Mouse (Mus musculus): ENCODE measurements at regions not wholly inside any gene's neighbourhood (a gene's known extent, or its start where the extent isn't known, plus 50 kb on each side); places are given as distances from the start of the nearest gene placed in this dataset.

DNA sequence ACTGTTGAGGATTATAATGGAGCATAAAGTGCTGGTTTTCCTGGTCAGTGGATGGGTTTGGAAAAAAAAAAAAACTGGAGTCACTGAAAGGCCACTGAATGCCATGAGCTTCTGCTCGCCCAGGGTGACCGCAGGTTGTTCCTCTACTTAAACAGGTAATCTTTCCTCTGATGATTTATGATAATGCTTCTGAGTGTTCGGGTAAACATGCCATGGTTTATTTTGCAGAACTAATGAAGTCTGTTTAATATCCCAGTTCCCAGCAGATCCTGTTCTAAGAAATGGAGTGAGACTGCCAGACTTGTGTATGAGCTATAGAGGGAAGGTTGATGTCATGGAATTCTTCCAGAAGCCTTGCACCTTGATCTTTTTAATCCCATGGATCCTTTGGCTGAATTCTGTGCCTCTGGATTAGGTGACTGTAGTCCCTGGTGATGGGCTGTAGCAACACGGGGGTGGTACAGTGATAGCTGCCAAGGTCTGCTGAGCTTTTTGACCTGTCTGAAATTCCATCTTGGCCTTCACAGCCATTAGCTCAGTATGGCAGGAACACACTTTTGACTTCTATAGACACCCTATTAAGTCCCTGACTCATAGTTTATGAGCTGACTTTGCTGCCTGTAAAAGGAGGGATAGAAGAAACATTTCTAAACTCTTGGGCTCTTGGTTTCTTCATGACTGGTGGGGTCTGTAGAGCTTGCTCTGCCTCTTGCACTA lies 1886.8 kb upstream of the Lrrc6 start:
- no peak for DNase-seq (ENCODE audit: extremely low read depth, insufficient read length, low spot score)

DNA sequence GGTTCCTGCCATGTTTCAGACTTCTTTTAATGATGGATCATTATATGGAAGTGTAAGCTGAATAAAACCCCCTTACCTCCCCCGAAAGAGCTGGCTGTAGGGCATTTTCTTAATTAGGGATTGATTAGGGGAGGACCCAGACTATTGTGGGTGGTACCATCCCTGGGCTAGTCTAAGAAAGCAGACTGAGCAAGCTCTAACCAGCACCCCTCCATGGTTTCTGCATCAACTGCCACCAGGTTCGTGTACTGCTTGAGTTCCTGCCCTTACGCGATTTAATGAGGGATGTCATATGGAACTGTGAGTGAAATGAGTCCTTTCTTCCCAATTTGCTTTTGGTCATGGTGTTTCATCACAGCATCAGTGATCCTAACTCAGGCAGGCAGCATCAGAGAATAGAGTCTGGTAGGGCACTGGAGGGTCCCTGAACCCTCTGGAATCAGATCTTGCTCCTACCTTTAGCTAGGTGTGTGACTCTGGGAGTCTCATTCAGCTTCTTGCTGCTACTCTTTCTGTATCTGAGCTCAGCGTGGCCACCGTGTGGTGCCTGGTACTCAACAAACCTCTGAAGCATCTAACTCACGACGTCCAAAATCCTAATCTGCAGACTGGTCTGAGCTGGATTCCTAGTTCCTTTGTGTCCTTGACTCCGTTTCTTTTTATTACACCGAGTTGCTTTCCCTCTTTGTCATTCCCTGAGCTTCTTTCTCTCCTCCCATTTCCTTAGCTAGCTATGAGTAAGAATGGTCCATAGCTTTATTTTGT lies 1884.0 kb upstream of the Lrrc6 start:
- DNase-seq (ENCODE audit: extremely low read depth, insufficient read length, low spot score), result no peak

DNA sequence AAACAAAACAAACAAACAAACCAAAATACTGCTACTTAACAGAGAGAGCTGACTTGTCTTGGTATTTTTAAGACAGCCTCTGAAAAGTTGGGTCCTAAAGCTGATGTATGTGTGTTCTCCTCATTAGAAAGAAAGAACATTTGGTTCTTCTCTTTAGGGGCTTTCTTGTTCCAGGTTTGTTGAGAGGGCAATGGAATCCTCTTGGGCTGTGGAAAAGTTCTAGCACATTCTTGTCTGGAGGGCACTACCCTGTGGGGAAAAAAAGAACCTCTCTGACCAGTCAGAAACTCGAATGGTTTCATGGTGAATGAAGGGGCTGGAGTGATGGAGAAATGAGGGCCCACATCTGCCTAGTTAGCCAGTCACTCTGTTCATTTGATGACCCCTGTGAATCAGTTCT lies 1874.5 kb upstream of the Lrrc6 start:
- no peak for DNase-seq (ENCODE audit: extremely low read depth, insufficient read length, low spot score)

DNA sequence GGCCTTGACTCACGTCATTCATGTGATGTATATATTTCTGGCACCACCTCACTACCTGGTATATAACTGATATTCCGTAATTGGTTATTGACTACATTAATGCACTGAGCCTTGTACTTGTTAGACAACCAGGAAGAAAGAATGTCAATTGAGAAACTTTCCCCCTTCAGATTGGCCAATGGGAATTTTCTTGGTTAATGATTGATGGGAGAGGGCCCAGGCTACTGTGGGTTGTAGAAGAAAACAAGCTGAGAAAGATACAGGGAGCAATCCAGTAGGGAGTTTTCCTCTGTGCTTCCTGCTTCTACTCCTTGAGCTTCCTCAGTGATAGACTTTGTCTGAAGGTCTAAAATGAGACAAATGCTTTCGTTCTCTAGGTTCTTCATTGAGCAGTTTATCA lies 1866.1 kb upstream of the Lrrc6 start:
- no peak for DNase-seq (ENCODE audit: extremely low read depth, insufficient read length, low spot score)

DNA sequence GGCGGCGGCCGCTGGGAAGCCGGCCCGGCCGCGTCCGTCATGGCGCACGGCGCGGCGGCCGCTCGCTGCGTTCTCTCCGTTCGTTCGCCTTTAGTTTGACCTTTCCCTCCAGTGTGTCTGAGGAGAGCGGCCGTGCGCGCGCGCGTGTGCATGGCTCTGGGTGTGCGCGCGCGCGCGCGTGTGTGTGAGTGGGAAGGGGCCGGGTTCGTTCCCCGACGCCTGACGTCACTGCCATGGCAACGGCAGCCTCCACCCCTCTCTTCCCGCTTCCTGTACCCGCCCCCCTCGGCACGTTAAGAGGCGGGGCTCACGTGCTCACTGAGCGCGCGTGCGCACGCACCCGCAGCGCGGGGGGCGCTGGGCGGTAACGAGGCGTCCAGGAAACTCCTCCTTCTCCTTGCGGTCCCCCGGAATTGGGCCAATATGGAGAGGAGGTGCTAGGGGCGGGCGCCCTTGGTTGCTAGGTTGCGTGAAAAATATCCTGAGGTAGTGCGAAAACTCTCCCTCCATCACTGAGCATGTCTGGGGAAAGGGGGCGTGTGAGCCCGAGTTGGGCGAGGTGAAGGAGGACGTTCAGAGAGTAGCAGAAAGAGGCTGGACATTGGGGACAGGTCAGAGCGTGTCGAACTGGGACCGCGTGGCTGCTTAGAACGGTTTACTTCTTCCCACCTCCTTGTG lies 1862.5 kb upstream of the Lrrc6 start:
- peak; percentile 99 for DNase-seq (ENCODE audit: extremely low read depth, insufficient read length, low spot score)

DNA sequence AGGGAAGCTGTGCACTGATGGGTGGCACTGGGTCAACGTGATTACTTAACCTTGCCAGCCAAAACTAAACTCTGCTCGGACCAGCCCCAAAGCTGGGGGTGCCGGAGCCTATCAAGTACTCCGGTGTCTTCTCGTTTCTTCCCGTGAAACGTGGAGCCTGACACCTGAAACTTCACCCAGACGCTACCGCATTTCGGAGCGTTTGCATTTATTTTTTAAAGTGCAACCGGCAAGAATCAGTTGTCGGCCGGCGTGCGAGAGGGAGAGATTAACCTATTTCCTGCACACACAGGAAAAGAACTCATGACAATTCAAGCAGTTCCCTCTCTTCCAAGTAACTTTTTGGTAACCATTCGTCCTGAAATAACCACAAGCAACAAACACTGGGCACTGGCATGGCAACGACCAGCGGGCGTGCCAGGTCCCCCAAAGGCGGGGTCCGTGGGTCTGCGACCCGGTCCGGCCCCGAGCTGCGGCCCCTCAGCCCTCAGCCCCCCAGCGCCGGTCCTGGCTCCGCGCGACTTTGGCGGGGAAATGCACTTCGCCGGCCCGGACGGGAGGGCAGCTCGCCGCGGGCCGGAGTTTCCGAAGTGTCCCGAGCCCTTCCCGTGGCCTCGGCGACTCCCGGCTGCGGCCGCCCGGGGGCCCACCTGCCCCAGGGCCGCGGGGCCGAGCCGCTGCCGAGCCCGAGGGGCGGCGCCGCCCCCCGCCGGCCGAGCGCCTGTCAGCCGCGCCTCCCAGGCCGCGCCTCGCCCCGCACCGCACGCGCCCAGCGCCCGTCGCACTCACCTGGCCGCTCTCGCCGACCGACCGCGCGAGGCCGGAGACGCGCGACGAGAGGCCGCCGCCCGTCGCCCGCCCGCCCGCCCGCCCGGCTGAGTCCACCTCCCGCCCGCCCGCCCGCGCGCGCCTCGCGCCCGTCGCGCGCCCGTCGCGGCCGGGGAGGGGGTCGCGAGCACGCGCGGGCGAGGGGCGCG lies 1861.7 kb upstream of the Lrrc6 start:
- peak; percentile 66 for DNase-seq (ENCODE audit: extremely low read depth, insufficient read length, low spot score)

DNA sequence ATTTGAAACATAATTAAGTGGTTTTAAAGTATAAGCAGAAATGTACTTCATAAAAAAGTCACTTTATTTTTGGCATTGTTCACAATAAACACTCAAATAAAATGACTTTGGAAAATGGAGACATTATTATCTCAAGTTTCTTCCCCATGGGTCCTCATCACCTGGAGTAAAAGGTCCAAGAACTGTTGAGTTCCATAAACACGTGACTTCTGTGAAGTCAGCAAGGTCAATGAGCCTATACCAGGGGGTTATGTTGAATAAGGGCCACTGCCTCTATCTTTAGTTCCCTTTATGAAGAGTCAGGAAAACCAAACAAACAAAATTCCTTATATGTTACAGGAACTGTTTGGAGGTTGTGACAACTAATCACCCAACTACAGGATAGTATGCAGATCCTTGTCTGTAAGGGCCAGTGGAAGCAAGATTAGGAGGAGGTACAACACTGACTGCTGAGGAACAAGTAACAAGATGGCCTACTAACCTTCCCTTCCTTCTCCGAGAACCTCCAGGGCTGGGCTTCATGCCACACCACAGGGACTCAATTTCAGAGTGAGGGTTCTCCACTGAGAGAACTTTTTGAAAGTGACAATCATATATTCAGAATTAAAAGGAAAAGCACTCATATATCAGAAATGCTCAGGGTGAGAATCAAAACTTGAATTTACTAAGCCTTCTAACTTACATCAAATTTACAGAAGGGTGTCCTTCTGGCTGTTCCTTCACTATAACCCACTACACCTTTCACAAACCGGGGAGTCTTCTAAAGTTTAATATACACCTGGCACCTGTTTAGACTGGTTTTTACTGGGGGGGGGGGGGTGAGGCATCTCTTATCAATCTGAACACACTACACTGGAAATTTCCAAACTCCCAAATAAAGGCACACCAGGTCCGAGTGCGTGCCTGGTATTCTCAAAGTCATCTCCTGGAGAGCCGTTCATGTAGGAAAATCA lies 1860.5 kb upstream of the Lrrc6 start:
- peak; percentile 6 for DNase-seq (ENCODE audit: extremely low read depth, insufficient read length, low spot score)

DNA sequence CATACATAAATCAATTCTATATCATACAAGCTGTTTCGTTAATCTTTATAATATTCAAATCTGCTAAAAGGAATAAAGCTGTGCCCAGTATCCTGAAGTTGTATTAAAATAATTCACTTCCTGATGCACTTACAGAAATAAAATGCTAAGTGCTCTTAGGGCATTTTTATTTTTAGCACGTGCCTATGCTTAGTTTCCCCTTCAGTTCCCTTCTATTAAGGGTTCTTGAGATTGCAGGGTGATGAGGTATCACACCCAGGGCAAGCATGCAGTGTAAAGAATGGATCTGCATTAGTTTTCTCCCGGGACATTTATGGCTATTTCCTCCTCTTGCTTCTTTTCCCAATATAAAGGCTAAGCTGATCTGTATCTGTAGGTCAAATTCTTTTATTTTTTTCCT lies 1858.8 kb upstream of the Lrrc6 start:
- DNase-seq (ENCODE audit: extremely low read depth, insufficient read length, low spot score), result no peak

DNA sequence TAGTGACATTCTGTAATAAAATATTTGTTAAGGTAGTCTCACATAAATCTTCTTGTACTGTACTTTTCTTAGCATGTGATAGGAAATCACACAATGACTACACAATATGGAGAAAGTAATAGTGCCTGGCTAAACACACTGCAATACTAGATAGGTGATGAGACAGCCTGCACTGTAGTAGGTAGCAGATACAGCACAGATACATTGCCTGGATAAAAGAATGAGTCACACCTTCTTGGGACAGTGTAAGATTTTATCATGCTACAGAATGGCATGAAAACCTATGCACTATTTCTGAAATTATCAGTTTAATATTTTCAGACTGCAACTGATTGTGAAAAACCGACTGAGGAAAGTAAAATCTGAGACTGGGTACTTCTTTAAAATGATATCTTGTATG lies 1855.2 kb upstream of the Lrrc6 start:
- DNase-seq (ENCODE audit: extremely low read depth, insufficient read length, low spot score), result no peak

DNA sequence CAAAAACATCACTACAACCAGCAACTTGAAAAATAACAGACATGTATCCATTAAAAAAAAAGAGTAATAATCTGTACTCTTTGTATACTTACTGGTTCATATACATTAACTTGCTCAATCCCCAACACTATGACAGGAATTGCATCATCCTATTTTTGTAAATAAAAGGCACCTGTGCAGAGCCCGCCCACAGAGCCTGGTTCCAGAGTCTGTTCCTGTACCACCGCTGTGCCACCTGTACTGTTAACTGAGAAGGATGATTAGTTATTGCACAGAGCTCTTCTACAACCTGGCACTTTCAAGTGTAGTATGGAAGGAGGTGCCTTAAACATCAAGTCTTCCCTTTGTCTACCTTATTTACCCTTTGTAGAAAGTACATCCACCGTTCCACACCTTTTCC lies 1843.9 kb upstream of the Lrrc6 start:
- DNase-seq (ENCODE audit: extremely low read depth, insufficient read length, low spot score), result no peak

DNA sequence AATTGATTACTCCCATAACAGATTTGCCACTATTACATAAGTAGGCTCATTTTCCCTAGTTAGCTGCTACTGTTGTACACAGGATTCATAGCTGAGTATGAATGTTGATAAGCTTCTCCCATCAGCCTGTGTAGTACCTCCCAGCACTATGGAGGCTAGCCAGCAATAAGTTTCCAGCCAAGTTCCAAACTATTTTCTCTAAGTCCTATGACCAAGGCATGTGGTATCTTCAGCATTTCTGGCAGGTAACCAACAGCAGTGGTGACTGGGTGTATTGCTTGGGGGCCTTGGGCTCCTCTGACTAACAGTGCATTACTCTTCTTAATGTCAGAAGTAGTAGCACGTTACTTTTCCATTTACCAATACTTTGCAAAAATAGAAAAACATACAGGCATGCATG lies 1841.8 kb upstream of the Lrrc6 start:
- DNase-seq (ENCODE audit: extremely low read depth, insufficient read length, low spot score), result peak; percentile 50

DNA sequence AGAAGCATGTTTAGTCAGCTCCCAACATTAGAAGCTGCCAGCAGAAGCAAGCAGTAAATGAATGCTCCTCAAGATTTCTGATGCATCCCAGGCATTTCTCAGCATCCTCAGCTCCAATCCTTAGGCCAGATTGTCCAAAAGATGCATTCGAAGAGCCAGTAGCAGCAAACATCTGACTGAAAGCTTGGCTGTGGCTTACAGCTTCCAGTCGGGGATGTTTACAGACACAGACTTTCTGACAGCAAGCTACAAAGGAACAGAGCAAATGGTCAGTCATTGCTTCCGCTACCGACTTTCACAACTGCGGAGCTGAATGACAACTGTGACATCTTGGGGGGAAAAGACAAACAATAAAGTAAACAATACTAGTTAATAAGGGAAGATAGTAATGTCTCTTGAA lies 1840.3 kb upstream of the Lrrc6 start:
- no peak for DNase-seq (ENCODE audit: extremely low read depth, insufficient read length, low spot score)

DNA sequence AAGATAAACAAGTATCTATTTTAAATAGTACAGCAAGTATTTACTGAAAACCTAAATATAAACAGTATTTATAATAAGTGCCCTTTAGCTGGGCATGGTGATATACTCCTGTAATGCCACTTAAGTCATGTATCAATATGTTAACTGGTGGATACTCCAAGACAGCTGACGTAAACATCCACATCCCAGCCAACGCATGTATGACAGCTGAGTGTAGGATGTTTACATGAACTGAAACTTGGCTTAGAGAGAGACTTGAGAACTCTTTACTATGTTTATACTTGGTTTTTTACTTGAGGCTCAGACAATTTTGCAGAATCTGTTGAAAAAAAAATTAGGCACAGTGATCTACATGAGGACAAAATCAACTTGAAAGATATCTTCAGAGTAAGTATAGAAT lies 1836.6 kb upstream of the Lrrc6 start:
- no peak for DNase-seq (ENCODE audit: extremely low read depth, insufficient read length, low spot score)

DNA sequence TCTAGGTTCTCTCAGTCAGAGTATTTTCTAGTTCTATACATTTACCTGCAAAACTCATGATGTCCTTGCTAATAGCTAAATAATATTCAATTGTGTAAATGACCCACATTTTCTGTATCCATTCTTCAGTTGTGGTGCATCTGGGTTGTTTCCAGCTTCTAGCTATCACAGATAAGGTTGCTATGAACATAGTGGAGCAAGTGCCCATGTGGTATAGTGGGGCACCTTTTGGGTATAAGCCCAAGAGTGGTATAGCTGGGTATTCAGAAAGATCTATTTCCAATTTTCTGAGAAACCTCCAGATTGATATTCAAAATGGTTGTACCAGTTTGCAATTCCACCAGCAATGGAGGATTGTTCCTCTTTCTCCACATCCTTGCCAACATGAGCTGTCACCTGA lies 1835.1 kb upstream of the Lrrc6 start:
- DNase-seq (ENCODE audit: extremely low read depth, insufficient read length, low spot score), result no peak

DNA sequence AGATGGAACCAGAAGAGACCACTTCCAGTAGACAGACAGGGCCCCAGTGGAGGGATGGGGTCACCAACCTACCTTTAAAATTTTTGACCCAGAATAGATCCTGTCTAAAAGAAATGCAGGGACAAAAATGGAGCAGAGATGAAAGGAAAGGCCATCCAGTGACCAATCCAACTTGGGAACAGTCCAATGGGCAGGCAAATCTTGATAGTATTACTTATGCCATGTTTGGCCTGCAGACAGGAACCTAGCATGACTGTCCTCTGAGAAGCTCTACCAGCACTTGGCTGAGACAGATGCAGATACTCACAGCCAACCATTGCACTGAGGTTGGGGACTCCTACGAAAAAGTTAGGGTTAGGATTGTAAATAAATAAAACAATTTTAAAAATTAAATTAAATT lies 1815.4 kb upstream of the Lrrc6 start:
- DNase-seq (ENCODE audit: extremely low read depth, insufficient read length, low spot score), result no peak
